Mouse (Mus musculus) layer of hippocampus, postnatal 14 days (tissue): ENCODE data around the gene Arhgef19. TPM values are rescaled to one million over a fixed set of nuclear protein-coding genes. Genes with fewer than 3 reads are reported as not detected.

Source experiments
- DNase-seq, 2 experiments: peaks; one replicate each; pipeline ENCODE4 v3.0.0; 2021 to 2022; ENCODE audit warnings: low spot score in 2 of 2, mixed read lengths in 1 of 2
- total RNA-seq, 2 experiments: library from RNA; stranded (reverse); gene quantifications; 2 replicates each; pipeline ENCODE4 v1.2.3; 2021

Gene Arhgef19
- total RNA-seq, 2 experiments from 2014 or later: 9.7 to 11.7 TPM

DNA sequence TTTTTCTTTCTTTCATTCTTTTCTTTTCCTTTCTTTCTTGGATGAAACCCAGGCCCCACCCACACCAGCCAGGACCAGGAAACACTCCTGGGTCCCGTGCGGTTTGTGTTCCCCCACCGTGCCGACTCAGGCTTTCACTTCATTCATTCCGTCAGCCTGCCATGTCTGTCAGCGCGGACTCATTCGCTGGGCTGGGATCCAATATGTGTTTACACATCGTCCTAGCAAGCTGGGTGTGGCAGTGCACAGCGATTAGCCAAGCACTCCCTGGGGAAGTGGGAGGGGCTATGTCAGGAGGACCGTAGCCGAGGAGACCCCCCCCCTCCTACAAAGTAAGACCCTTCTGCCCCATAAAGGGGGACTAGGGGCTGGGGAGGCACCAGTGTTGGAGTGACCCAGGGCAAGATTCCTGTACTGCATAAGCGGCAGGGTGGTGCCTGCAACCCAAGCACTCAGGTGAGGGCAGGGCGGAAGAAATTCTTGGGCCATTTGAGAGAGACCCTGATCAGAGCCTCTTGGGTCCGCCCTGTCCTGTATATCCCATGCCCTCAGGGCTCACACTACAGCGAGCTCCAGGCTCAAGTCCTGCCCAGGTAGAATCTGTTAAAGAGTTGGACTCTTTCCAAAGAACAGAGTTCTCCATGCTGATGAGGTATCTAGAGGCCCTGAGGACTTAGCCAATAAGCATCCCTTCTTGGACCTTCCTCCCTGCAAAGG, 20.9 kb downstream of the Arhgef19 start:
- DNase-seq: no peak

DNA sequence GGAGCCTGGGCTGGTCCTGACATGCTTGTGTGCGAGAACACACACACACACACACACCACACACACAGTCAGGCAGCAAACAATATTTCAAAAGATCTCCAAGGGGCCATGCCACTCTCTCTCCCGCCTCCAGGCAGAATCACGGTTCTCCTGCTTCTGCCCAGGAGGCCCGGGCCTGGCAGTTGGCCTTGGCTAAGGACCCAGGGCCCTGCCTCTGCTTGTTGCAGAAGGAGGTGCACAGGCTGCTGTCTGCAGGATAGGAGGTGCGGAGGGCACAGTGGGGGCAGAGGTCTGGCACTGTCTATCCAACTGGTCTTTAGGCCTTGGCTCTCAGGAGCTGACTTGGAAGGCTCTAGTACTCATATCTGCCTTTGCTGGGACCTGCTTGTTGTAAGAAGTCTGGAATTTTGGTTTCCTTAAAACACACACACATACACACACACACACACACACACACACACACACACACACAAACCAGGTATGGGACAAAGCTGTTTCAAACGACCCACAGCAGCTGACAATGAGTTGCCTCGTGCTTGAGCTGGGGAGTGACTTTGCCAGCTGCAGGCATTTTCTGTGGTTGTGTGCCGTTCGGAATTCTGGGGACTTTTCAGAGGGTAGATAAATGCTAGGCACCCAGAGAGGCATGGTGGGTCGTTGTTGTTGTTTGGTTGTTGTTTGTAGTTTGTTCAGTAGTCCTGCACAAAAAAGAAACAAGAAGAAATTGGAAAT, 23.8 kb downstream of the Arhgef19 start:
- DNase-seq: no peak

DNA sequence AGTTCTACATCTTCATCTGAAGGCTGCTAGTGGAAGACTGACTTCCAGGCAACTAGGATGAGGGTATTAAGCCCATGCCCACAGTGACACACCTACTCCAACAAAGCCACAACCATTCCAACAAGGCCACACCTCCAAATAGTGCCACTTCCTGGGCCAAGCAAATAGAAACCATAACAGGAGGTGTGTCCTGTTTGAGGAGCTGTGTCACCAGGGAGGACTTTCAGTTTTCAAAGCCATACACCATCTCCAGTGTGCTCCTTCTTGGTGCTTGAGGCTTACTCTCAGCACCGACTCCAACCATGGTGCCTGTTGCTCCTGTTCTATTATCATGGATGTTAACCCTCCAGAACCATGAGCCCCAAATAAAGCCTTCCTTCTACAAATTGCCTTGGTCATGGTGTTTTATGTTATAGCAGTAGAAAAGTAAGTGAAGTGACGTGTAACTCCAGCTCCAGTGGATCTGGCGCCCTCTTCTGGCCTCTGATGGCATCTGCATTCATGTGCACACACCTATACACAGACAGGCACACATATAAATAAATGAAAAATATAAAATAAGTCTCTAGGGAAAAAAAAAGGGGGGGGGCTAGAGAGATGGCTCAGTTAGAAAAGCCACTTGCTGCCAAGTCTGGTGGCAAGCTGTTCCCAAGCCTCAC, 26.8 kb downstream of the Arhgef19 start:
- DNase-seq: no peak

DNA sequence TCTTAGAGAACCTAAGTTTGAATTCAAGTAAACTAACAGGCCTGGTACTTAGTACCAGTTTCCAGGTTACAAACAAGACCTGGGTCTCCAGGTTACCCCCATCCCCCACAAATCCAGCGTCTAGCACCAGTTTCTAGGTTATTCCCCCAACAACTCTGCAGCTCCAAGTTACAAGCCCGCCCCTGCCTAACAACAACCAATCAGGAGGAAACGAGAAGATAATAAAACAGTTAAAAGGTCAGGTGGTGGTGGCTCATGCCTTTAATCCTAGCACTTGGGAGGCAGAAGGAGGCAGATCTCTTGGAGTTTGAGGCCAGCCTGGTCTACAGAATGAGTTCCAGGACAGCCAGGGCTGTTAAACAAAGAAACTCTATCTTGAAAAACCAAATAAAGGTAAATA, 28.0 kb downstream of the Arhgef19 start:
- no peak for DNase-seq

DNA sequence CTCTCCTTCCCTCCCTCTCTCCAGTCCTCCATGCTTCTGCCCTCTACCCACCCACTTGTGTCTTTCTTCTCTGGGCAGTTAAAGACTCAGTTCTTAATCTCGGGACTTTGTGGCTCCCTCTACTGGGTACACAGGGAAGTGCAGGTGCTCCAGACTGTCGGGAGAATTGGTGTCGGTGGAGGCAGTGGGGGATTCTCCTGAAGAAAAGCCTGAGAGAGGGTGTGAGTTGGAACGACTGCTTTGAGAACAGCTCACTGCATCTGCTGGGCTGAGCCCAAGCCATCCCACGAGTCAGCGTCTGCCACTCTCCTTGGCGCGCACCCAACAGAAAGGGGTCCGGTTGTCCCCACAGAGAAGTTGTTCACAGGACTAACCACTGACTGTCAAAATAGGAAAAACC, 28.5 kb downstream of the Arhgef19 start:
- peak; percentile 49 to 58 for DNase-seq

DNA sequence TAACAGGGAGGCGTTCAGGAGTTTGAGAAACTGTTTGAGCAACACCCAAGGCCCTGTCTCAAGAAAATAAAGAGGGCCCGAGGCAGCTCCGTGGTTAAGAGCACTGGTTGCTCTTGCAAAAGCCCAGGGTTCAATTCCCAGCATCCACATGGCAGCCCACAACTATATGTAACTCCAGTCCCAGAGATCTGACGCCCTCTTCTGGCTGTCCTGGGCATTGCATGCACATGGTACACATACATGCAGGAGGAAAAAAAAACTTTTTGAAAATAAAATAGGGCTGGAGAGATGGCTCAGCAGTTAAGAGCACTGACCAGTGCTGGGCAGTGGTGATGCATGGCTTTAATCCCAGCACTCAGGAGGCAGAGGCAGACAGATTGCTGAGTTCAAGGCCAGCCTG, 29.1 kb downstream of the Arhgef19 start:
- DNase-seq: no peak

DNA sequence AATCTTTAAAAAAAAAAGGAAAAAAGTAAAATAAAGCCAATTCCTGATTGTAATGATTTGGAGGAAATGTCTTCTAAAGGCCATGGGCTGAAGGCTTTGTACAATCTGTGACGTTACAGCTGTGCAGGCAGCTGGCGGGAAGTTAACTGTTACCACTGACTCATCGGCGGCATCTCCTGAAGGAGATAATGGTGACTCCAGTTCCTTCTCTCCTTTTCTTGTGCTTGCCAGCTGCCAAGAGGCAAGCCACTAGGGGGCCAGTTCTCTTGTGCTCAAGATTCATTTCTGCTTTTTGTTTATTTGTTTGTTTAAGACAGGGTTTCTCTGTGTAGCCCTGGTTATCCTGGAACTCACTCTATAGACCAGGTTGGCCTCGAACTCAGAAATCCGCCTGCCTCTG, 29.8 kb downstream of the Arhgef19 start:
- DNase-seq: no peak

DNA sequence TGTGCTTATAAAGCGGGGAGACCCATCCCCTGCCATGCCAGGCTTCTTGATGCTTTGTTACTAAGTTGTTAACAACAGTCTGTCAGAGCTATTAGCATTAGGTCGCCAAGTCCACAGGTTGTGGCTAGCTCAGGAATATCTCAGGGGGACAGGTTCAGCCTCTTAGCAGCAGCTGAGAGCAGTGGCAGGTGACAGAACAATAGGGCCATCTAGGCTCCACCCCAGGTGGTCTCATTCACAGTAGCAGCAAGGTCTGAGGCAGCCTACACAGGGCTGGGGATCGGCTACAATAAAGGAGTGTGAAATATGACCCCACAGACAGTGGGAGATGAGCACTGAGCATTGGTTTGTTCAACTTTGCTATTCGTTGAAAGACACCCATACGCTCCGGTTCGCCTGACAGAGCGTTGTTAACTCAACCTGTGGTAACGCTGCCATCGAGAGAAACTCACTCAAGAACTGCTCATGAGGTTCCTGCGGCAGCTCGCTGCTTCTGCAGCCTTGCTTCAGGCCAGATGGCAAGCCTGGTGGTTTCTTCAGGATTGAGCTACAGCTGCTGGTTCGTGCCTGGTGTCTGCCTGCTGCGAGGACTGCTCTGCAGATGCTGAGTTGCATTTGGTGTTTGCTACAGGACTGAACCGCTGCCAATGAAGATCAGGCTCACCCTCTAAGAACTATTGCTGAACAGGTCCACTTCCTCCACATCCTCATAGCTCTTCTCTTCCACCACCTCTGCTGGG, 31.1 kb downstream of the Arhgef19 start:
- no peak for DNase-seq

DNA sequence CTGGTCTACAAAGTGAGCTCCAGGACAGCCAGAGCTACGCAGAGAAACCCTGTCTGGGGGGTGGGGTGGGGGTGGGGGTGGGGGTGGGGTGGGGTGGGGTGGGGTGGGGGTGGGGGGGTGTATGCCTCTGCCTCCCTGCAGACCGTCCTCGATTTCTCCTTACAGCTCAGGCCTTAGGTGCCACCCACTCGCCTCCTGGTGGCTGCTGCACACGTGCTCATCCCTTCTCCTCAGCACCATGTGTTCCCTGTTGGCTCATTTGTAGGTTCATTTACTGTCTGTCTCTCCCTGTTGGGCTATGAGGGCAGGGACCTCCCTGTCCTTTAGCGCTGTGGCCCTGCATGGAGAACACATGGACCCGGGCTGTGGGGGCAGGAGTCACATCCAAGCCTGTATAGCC, 31.9 kb downstream of the Arhgef19 start:
- DNase-seq: no peak

DNA sequence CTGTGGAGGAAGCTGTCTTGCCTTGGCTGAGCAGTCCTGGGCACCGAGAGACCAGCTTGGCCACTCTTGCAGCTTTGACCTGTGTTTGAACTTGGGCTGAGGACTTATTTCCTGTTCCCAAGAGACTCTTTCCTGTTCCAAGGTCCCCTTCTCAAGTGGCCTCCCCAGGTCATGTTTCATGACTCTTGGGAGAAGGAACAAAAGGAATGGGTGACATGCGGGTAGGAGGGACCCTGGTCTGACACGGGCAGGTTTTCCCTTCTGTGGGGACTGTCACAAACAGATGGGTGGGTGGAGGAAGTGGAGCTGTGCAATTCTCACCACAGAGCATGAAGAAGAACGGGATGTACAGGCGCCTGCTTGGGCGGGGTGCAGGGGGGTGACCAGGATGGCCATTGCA, 32.4 kb downstream of the Arhgef19 start:
- no peak for DNase-seq

DNA sequence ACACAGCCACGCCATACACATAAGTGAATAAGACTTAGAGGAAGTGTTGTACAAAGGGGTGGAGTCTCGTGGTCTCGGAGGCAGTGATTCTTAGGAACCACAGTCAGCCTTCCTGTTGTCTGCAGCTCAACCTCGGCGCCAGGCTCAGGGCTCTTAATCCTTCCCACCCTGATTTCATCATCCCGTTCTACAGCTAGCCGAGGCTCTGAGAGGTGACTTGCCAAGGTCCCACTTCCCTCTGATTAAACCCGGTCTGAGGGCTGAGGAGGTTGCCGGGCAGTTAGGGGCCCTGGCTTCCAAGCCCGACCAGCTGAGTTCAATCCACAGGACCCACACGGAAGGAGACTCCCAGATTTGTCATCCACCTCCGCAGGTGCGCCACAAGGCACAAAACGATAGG, 33.6 kb downstream of the Arhgef19 start:
- DNase-seq: no peak

DNA sequence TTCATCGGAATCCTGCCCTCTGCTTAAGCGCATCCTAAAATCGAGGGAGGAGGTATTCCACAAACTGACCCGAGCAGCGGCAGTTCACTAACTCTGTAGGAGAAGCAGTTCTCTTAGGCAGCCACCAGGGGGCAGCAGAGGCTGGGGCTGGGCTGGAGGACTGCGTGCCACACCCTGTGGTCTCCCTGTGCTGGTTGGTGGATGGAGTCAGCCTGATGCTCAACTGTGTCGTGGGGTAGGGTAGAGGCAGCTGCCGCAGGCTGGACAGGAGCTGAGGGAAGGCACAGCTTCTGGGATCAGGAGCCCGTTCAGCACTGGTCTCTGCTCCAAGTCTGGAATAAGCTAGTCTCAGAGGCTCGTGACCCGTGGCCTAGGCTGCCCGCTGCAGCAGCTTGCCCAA, 34.0 kb downstream of the Arhgef19 start:
- peak; percentile 78 to 80 for DNase-seq

DNA sequence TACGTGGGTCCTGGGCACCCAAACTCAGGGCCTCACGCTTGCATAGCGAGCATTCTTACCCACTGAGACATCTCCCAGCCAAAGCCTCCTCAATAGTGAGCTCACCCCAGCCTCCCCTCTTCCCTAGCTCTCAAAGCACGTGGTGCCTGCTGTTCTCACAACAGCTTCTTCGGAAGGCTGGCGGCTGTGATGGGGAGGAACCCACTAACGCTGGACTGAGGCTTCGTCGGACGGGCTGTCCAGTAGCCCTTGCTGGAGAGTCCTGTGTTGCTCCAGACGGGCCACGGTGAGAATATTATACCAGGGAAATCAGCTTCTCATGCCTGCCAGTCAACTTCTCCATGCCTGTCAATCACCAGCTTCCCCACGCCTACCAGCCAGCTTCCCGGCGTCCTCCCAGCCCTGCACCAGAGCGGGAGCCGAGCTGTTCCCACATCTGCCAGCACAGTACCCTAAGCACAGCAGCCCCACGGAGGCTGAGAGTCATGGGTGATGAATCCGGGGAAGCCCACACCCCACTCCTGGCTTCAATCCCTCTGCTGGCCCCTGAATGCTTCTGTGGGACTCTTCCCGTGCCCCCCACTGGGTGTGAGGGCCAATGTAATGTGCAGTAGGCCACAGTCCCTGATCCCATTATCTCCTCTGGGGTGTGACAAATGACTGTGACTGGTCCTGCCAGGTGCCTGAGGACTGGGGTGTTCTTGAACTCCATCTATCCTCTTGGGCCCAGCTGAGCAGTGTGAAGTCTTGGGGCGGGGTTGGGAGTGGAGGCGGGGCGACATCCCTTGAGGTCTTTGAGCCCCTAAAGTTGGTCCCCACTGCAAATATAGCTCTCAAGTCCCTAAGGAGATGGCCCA, 35.4 kb downstream of the Arhgef19 start:
- DNase-seq: peak in 1 of 2 experiments; percentile 28

DNA sequence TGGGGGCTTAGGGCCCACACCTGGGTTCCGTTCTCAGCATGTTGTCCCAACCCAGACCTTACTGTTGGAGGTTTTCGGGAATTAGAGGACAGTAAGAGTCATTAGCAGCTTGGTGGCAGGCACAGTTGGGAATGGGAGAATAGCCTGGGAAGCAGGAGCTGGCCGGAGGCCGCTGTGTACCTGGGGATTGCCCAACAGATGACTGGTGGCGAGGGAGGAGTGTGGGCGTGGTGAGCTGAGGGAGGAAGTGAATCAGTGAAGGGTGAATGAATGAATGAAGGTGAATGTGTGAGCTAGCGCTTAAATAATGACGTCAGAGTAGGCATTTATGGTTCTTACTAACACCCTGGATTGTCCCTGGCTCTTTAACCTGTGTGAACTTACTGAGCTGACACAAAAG, 37.9 kb downstream of the Arhgef19 start:
- DNase-seq: no peak

DNA sequence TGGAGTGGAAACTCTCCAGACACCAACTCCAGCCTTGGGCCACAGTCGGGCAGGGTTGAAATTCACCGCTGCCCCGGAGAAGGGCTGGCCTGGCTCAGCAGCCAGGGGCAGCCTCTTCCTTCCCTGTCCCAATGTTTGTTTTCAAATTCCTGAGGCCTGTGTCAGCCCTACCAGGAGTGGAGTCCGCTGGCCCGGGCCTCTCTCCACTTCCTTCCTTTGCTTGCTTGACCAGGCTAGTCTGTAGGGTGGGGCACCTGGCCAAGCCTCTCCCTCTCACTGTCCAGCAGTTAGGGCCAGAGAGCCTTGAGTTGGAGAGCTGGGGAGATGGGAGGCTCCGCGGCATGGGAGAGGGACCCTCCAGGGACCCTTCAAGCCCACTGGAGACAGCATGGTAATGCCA, 38.9 kb downstream of the Arhgef19 start:
- no peak for DNase-seq

DNA sequence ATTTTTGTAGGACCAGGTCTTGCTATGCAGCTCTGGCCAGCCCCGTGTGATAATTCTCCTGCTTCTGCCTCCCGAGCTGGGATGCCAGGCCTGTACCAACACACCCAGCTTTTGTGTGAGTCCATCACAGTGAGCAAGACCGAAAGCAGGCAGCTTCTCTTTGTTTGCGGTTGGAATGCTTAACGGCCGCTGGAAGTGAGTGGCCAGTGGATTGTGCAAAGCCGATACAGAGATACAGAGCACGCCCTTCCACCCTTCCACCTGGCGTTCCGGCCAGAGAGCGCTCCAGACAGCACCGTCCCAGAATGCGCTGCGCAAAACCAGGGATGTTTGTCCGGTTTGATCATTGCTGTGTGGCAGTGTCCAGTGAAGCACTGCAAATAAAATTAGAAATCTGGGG, 40.0 kb downstream of the Arhgef19 start:
- DNase-seq: no peak

DNA sequence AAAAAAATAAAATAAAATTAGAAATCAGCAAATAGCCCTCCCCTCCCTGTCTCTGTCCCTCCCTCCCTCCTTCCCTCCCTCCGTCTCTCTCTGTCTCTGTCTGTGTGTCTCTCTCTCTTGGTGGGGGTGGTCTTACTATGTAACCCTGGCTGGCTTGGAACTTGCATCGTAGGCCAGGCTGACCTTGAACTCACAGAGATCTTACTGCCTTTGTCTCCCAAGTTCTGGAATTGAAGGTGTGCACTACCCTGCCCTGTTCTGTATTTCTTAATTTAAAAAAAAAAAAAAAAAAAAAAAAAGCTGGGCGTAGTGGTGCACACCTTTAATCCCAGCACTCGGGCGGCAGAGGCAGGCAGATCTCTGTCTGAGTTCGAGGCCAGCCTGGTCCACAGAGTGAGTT, 40.5 kb downstream of the Arhgef19 start:
- DNase-seq: no peak

DNA sequence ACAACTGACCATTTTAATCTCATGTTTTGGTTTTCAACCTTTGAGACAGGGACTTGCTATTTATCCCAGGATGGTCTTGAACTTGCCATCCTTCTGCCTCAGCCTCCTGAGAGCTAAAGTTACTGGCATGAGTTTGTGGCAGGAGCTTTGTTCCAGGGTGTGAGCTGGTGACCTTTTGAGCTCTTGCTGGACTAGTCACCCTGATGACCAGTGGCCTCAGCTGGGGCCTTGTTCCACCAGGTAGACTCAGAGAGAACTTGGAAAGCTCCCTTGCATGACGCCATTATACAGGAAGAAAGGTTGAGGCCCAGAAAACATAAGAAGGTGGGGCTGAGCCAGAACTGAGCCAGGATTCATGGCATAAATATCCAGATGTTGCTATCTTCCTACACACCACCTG, 41.2 kb downstream of the Arhgef19 start:
- DNase-seq: no peak

DNA sequence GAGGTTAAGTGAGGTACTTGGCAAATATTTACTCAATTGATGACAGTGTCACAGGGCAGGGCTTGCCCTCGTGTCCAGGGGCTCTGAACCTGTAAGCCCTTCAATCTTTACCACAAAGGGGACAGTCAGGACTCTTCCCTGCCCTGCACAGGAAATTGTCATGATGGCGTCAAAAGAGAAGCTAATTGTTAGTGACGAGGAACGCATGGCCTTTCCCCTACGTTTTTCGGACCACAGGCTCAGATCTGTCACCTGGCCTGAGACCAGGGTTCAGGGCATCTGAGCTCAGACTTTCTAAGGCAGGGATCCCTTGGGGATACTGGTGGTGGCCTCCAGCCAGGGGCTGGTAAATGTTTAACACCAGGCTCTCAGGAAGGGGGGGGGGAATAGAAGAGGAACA, 41.9 kb downstream of the Arhgef19 start:
- no peak for DNase-seq

DNA sequence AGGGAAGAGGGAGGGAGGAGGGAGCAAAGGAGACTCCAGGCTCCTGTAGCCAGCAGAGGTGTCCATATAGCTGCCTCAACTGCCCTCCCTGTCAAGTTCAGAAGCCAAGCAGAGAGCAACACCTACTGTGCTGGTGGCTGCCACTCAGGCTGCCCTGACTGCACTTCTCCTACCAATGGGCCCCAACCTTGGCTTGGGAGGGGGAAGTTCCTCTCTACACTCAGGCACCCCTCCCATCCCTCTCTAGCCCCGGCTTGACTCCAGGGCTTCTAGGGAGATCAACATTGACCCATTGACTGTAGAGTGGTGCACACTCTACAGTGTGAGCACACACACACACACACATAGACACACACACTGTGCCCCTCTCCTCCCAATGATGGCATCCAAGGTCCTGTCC, 42.3 kb downstream of the Arhgef19 start:
- no peak for DNase-seq

DNA sequence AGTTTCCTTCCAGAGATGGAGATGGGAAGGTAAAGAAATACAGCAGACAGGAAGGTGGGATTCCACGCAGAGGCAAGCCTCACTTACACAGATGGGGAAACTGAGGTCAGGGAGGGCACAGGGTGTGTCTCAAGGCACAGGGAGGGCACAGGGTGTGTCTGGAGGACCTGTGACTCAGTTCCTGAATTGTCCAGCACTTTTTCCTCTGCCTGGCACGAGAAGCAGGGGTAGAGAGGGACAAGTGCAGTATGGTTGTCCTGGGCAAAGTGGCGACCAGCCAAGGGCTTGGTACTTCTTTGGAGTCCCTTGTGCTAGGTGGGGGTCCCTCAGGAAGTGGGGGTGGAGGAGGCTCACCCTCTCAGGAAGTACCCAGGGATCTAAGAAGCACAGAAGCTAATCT, 42.8 kb downstream of the Arhgef19 start:
- DNase-seq: no peak
